Mouse (Mus musculus) NIH3T3 (cell line): Measurements from ENCODE around the gene Cops7a.
A peak's percentile ranks its signal among the peaks of the same experiment; 100 is the strongest.

Source experiments
- DNase-seq: peaks from one replicate; pipeline ENCODE4 v3.0.0-alpha.2; 2012; ENCODE audit warnings: low read depth

Gene Cops7a

GRCm38 (mm10) chr6:124965088-124965719 lies at the start of gene Cops7a:
Gene Cops7a (minus strand): TSS chr6:124965538.
- peak; percentile 98 for DNase-seq

DNA sequence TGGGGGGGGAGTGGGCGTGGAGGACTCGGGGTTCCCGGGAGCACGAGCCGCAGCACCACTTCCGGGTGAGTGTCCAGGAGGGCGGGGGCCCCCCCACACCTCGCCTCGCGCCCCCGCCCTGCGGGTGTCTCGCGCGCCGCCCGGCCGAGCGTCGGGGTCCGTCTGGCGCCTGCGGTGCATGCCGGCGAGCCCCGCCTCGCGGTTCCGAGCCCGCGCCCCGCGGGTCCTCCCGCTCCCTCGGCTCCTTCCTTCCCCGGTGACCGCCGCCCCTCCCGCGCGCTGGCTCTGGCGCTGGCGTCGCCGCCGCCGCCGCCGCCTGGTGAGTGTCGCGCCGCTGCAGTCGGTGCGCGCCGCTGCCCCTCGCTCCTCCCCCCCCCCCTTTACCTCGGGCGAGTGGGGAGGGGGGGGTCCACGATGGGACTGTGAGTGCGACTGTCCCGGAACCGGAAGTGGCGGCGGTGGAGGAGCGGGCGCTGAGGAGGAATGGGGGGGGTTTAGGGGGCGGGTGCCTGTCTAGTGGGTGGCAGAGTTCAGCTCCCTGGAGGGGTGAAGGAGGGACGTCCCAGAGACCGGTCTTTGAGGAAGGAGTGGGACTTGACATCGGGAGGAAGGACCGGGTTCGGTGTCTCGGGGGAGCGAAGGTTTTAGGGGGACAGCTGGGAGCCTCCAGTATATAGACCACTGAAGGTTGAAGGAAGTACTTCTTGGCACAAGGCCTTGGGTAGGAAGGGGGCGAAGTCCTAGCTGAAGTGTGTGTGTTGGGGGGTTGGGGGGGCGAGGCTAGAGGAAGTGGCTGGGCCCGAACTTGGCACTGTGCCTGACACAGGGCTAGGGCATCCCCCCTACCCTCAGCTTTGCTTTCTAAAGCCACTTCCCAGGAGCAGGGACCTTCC lies 44.1 kb upstream of the Cops7a start:
- DNase-seq, result peak; percentile 90

DNA sequence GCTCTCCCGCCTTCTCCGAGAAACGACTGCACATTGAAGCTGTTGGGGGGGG lies 43.6 kb upstream of the Cops7a start, which contains the start of gene Zfp384:
TSS of gene Zfp384 (plus strand) at position 17 of the 52 bp plus-strand sequence.
- DNase-seq, result no peak

GRCm38 (mm10) chr6:125008586-125009128 lies 43.3 kb upstream of the Cops7a start:
- peak; percentile 99 for DNase-seq

DNA sequence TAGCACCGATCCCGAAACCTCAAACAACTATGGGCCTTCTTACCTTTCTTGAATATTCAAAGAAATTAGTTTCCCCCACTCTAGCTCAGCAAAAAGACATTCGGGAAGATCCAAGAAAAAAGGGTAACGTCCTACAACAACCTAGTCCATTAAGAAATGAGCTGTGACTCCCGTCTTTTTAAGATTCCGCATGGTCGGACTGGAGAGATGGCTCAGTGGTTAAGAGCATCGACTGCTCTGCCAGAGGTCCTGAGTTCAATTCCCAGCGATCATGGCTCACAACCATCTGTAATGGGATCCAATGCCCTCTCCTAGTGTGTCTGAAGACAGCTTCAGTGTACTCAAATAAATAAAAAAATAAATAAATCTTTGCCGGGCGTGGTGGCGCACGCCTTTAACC lies 42.7 kb upstream of the Cops7a start:
- DNase-seq, result peak; percentile 26

- peak; percentile 57 for DNase-seq
These were observed 39.7 kb upstream of the Cops7a start for GRCm38 (mm10) chr6:125005086-125005485.

- DNase-seq, result no peak
These were observed 38.4 kb upstream of the Cops7a start for GRCm38 (mm10) chr6:125003706-125004105.

DNA sequence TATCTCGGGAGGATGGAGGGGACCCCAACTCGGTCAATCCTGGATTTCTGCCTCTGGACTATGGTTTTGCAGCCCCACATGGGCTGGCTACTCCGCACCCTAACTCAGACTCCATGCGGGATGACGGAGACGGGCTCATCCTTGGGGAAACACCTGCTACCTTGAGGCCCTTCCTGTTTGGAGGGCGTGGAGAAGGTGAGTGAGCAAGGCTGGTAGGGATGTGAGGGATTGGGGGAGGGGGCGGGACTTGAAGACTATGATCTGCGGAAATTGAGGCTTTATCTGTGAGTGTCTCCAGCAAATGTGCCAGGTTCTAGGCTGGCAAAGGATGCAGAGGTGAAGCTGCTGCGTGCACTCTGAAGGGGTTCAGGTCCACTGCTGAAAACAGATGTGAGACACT lies 34.2 kb upstream of the Cops7a start:
- no peak for DNase-seq

DNA sequence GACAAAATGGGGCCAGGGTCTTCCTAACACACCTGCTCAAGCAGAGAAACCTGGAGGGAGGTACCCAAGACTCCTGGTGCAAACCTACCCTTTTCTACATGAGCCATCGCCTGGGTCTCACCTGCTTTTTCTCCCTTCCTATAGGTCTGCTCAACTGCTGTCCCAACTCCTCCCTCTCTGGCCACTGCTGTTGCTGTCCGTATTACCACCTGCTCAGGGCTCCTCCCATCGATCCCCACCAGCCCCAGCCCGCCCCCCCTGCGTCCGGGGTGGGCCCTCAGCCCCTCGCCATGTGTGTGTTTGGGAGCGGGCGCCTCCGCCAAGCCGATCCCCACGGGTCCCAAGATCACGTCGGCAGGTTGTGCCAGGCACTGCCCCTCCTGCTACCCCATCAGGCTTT lies 33.8 kb upstream of the Cops7a start:
- DNase-seq, result no peak

- peak; percentile 48 for DNase-seq
These were observed 32.7 kb upstream of the Cops7a start for GRCm38 (mm10) chr6:124998066-124998465.

- DNase-seq, result peak; percentile 83
These were observed 31.5 kb upstream of the Cops7a start, which contains the start of gene Pianp for GRCm38 (mm10) chr6:124996551-124997501. Gene Pianp (plus strand): TSS chr6:124996694.

DNA sequence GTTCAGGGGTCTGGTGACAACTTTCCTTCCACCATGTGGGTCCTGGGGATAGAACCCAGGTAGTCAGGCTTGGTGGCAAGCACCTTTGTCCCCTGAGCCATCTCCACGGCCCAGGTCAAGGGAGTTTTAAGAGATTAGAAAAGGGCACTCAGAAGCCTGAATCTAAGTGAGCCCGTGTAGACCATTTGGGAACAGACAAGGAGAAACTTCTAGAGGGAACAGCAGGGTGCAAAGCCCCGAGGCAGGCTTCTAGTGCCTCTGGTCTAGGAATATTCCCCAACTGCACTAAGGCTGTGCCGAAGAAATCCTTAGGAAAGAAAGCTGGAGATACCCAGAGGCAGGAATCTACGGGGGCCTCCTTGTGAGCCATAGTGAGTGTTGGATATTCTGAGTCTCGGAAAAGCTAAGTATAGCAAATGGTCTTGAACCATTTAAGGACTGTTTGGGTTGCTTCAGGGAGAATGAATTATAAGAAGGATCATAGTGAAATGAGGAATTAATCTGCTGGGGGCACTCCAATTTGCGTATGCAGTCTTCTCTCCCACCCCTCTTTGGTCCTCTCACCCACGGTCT lies 30.6 kb upstream of the Cops7a start:
- no peak for DNase-seq

- peak; percentile 41 for DNase-seq
These were observed 29.9 kb upstream of the Cops7a start for GRCm38 (mm10) chr6:124995246-124995645.

GRCm38 (mm10) chr6:124993876-124994275 lies 28.5 kb upstream of the Cops7a start:
- peak; percentile 67 for DNase-seq

DNA sequence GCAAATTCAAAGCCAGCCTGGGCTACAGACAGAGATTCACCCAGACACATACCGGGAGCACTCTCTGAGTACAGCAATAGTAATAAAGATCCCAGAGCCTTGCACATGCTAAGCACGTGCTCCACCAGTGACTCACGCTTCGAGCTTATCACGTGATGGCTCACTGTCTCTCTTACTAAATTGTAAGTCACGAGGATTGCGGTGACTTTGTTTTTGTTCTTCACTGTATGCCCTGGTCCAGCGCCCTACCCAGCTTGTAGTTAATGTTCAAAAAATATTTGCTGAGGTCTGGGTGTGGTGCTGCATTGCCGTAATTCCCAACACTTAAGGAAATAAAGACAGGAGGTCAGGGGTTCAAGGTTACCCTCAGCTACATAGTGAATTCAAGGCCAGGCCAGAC lies 28.0 kb upstream of the Cops7a start:
- peak; percentile 90 for DNase-seq

GRCm38 (mm10) chr6:124992241-124992640 lies 26.9 kb upstream of the Cops7a start:
- no peak for DNase-seq

- DNase-seq, result peak; percentile 81
These were observed 2.4 kb upstream of the Cops7a start for GRCm38 (mm10) chr6:124967766-124968165.

GRCm38 (mm10) chr6:124966466-124967118 lies 1.3 kb upstream of the Cops7a start:
- DNase-seq, result peak; percentile 68

DNA sequence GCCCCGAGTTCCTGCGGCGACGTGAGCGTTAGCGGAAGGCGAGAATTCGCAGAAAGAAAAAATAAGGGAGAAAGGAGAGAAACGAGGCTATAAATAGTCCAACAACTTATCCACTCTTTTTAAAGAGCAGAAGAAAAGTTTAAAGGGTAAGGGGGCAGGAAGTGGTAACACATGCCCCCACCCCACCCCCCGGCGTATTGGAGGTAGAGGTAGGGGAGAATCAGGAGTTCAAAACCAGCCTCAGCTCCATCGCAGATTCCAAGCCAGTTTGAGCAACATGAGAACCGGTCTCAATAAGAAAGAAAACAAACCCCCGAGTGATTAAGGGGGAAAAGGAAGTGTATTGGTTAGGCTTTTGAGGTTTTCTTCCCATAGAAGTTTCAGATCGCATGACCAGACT lies 409 bp upstream of the Cops7a start:
- peak; percentile 61 for DNase-seq

DNA sequence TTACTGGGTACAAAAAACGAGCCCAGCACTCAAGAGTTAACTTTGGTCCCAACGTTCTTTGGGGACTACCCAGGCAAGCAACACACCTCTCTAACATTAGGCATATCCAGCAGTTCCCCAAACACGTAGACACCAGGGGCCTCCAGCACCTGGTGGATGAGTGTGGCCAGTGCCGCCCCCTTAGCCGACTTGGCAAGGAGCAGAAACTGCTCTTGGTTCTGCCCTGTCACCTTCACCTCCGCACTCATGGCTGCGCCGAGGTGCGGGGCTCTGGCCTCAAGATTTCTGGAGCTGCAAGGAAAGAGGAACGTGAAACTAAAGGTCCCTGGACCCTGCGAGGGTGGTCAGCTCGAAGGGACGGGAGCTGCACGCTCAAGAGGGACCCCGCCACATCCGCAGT lies 700 bp downstream of the Cops7a start:
- no peak for DNase-seq

- no peak for DNase-seq
These were observed 4.3 kb downstream of the Cops7a start for GRCm38 (mm10) chr6:124961021-124961420.

GRCm38 (mm10) chr6:124959960-124960359 lies 5.4 kb downstream of the Cops7a start:
- no peak for DNase-seq
